Mouse (Mus musculus) gastrocnemius, adult 8-10 months (tissue): ENCODE data around the gene Hephl1. TPM values are rescaled to one million over a fixed set of nuclear protein-coding genes. Genes with fewer than 3 reads are reported as not detected.
"Not testable (repeated sequence)": the region's sequence is repeated elsewhere in the genome, so short reads cannot be mapped to it uniquely, and the experiment has no call there.

Source experiments
- DNase-seq, 2 experiments: peaks; one replicate each; pipeline ENCODE4 v3.0.0; 2022; ENCODE audit warnings: low spot score in 2 of 2
- total RNA-seq, 4 experiments: library from RNA; stranded (reverse); gene quantifications; 2 replicates each; pipeline ENCODE4 v1.2.4; 2022

The Hephl1 gene
- under 1 TPM; 0.11 to 0.89 (median 0.49) TPM for total RNA-seq

- no peak for DNase-seq
Observed at GRCm38 (mm10) chr9:15112008-15112407, at the start of gene Hephl1. TSS of gene Hephl1 (minus strand) at chr9:15112108.

GRCm38 (mm10) chr9:15149246-15149926 is 37.5 kb upstream of the Hephl1 start:
- DNase-seq = no peak

- DNase-seq = no peak
Observed at GRCm38 (mm10) chr9:15140546-15140945, 28.6 kb upstream of the Hephl1 start.

DNA sequence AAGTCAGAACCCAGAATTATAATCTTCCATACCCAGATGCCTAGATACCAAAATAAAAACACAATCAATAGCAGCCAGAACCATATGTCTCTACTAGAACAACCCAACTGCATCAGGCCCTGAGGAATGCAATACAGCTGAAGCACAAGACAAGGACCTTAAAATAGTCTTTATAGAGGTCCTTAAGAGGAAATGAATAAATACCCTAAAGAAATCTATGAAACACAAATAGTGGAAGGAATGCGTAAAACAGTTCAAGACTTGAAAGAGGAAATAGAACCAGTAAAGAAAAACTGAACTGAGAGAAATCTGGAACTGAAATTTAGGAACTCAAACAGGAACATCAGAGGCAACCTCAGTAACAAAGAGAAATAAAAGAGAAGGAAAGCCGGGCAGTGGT is 14.0 kb upstream of the Hephl1 start:
- no peak for DNase-seq

DNA sequence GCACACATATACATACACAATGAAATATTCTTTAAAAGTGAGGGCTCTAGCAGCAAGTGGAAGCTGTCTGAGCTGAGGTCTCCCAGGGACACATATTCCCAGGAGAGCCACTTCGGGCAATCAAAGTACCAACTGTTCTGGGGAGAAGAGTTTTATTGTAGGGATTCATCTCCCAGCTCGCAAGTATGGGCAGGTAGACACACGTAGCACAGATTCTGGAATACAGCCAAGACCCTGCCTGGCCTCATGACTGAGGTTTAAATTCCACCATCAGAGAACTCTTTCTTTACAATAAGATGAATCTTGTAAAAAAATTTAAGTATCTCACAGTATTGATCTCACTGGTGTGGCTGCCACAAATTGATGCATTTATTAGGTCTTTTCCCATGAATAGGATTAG is 10.5 kb upstream of the Hephl1 start:
- no peak for DNase-seq

- no peak for DNase-seq
Observed at GRCm38 (mm10) chr9:15120841-15121358, 9.0 kb upstream of the Hephl1 start.

DNA sequence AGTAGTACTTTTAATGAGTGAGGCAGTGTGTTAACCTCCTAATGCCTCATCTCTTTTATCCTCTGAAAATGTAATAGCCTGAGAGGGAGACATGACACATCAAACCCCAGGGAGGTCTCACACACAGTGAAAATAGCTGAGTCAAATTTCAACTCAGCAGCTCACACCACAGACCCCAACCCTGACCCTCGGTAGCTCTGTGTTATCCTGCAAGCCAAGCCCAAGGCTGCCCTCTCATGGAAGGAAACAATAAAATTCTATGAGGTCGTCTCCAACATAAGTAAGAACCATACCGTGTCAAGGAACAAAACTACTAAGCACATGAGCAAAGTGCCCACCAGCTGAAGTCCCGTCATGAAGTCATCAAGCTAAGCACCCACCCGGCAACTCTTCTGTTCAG is 8.3 kb upstream of the Hephl1 start:
- DNase-seq = no peak

DNA sequence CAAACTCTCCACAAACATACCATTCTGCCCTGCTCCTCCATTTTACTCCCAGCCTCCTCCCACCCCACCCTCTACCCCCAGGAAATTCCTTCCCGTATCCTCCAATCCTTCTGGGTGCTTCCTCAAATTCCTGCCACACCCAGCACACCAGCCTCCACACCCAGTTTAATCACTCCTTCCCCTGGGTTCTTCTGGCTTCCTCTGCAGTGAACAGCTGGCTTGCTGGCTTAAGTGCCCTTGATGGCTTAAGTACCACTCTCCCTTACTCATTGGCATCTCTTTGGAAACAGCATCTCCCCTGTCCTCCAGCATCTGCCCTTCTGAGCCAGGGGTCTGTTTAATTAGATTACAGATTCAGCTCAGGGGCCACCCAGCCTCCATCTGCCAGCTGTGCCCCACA is 7.6 kb upstream of the Hephl1 start:
- DNase-seq = no peak

DNA sequence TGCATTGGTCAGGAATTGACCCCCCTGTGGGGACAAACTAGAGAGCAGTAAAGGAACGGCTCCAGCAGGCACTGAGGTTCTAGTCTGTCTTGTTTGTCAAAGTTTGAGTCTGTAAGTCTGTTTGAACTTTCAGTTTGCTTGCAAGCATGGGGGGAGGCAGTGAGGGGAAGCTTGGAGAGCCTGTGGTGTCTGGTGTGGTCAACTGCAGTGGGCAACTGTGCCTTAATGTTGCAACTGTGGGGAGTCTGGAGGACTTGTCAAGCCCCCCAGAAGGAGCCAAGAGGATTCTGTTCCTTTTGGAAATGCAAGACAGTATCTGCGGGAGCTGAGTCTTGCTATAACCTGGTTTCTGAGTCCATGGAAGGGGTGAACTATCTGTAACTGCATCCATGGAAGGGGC is 4.3 kb upstream of the Hephl1 start:
- DNase-seq = no peak

- DNase-seq = no peak
Observed at GRCm38 (mm10) chr9:15114102-15114501, 2.2 kb upstream of the Hephl1 start.

GRCm38 (mm10) chr9:15108101-15108500 is 3.8 kb downstream of the Hephl1 start:
- no peak for DNase-seq

DNA sequence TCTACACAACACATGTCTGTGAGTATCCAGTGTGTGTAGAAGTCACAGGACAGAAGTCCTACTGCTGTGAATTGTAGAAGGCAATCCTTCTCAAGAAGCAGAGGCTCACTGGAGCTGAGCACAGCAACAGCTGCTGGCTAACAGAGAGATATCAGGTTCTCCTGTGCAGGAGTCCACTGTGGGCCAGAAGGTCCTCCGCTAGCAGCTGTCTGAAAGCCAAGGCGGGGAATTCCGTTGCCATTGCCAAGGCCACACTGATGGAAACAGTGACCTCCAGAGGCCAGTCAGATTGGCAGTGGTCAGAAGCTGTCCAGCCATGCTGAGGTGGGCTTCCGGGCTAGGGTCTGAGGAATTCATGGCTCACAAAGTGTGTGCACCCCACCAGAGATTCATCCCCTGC is 6.8 kb downstream of the Hephl1 start:
- peak; percentile 42 to 57 for DNase-seq

DNA sequence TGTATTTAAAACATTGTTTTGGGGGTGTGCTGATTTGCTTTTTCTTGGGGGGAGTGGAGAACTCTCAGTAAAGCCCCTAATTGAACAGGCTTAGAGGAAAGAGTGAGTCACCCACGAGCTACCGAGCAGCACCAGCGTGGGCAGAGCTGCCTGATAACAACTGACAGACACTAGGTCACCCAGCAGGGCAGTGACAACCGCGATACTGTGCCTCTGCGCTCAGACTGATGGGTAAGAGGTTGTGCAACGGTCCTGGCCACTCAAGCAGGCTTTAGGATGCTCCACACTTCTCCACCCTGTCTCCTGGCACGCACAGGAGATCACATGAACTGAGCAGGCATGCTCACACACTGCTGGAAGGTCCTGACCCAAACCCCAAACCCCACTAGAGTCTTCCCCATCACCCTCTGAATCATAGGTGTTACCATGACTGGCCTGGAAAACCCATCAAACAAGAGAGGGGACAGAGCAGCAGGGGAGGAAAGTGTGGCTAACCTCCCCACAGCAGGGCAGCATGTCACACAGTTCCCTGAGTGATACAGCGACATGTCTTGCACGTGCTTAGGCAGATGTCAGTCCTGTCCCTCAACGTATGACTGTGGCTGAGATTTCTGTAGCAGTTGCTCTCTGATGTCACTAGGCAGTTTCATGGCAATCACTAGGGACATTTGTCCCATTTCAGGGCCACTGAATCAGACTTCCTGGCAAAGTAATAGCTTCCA is 8.2 kb downstream of the Hephl1 start:
- DNase-seq = no peak

DNA sequence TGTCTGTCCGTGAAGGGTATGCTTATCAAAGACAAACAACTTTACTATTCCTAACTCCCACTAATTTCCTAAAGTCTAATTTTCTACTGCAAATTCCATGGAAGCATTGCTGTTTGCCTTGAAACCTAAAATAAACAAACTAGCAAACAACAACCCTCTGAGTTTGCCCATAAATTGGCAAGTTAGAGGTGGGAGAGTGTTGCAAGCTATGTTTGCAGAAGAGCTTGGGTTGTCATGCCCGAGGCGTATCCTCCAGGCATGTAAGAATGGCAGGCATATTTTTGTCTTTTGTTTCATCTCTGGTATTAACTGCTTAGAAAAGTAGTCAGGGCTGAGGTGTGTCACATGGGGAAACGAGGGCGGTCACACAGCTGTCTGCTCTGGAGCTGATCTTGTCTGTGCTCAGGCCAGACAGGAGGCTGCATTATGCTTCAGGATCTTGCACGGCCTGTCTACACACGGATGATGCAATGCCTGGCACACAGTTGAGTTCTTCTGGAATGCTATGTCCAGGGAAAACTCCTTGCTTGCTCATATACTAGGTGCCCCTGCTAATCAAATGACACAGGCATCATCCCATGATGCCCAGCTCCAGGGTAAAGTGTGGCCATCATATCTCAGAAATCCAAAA is 10.3 kb downstream of the Hephl1 start:
- no peak for DNase-seq

- not testable (repeated sequence) for DNase-seq
Observed at GRCm38 (mm10) chr9:15098421-15098820, 13.5 kb downstream of the Hephl1 start.

DNA sequence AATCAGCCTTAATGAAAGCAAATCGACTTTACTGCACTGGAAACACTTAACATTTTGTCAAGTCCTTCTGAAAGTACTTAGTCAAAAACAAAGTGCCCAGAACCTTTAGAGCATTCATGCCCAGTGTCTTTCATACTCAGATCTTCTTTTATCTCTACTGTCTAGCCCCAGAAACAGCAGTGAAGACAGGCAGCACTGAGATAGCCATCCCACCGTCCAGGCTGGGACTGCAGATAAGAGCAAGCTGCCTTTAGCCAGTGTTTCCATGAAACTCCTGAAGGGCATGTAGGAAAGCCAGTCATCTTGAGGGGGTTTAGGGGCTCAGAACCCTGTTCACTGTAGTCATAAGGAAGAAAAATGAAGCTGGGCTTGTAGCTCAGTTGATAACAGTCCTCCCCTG is 14.7 kb downstream of the Hephl1 start:
- DNase-seq = no peak

- no peak for DNase-seq
Observed at GRCm38 (mm10) chr9:15096161-15096560, 15.7 kb downstream of the Hephl1 start.

- no peak for DNase-seq
Observed at GRCm38 (mm10) chr9:15095206-15095605, 16.7 kb downstream of the Hephl1 start.

- no peak for DNase-seq
Observed at GRCm38 (mm10) chr9:15068686-15069295, 43.1 kb downstream of the Hephl1 start.

GRCm38 (mm10) chr9:15067995-15068685 is 43.8 kb downstream of the Hephl1 start:
- DNase-seq = no peak

GRCm38 (mm10) chr9:15064176-15064575 is 47.7 kb downstream of the Hephl1 start:
- no peak for DNase-seq
